Mouse (Mus musculus): Measurements from ENCODE around the gene Pard6a. TPM values are rescaled to one million over a fixed set of nuclear protein-coding genes. Genes with fewer than 3 reads are reported as not detected.

Gene Pard6a
- 15.9 and 18.0 TPM in 2 replicates for polyA plus RNA-seq (2014; fragmentation: Nextera tagmentation; extraction: Ambion mirVana)

DNA sequence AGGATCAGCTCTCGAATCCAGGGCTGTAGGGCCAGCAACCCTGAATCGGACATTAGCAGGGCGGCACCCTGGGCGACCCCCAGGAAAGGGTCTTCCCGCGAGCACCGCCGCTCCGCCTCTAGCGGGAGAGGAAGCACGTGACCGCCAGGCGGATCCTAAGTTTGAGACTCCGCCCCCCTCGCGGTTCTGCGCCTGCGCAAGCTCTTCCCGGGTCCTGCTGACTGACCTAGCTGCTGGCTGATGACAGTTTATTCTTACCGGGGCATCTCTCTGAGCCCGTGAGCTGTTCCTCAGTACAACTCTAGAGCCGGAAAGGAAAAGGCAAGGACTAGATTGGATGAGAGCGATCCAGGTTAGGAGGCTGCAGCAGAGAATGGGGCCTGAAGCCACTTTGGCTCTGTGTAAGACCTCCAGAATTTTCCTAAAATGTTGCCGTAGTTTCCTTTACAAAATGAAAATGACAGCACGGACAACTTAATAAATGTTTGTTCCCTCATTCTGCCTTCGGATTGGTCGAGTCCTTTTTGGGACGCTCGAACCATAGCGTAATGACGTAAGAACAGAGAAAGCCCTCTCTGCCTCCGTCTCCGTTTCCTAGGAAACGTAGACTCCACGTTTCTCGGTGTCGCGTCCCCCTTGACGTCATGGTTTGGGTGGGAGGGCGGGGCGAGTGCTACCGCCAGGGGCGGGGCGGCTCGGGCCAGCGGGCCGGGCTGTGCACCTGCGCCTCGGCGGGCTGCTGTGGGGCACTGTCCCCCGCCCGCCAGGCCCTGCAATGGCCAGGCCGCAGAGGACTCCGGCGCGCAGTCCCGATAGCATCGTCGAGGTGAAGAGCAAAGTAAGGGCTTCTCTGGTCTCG lies at the start of gene Pard6a, which contains the start of gene Acd:
TSS of gene Pard6a (plus strand) at position 183 of the 859 bp plus-strand sequence.
TSS of gene Acd (minus strand) at position 137 of the 859 bp plus-strand sequence.
- Histone ChIP-seq H3K4me2 (replicated peaks; ENCODE audit: low read depth, low read length) (peak within 1 kb of the TSS; percentile 84), H3K27me3 (ENCODE audit: control insufficient read depth, insufficient read depth, low read length) (no peaks in the 10 kb centered on the region), H3K4me1 (ENCODE audit: control insufficient read depth, insufficient read depth, low read length) (peaks cover 6% of the 10 kb centered on the region), H3K9ac (replicated peaks; ENCODE audit: low read depth, low read length) (peak within 1 kb of the TSS; percentile 49), H3K9me3 (ENCODE audit: control insufficient read depth, low read depth, low read length) (no peaks in the 10 kb centered on the region), H3K4me3 (ENCODE audit: low read depth, low read length) (peak within 1 kb of the TSS; percentile 67), H3K36me3 (ENCODE audit: control insufficient read depth, insufficient read depth, low read length) (peaks cover 27% of the 10 kb centered on the region), H3K27ac (ENCODE audit: low read length) (peak within 1 kb of the TSS; percentile 95)
- under 1% methylated on average over 60 of the region's 60 CpGs for WGBS
- peak; percentile 82 for ATAC-seq (ENCODE audit: insufficient number of reproducible peaks, insufficient read depth, low FRiP score, low read depth)

GRCm38 (mm10) chr8:105657641-105658040 lies 43.3 kb upstream of the Pard6a start:
- no peak for ATAC-seq (ENCODE audit: insufficient number of reproducible peaks, insufficient read depth, low FRiP score, low read depth)
- H3K36me3 ChIP-seq (ENCODE audit: control insufficient read depth, insufficient read depth, low read length): peaks cover 16% of the 10 kb centered on the region
- H3K9me3 ChIP-seq (ENCODE audit: control insufficient read depth, low read depth, low read length): no peaks in the 10 kb centered on the region
- H3K4me1 ChIP-seq (ENCODE audit: control insufficient read depth, insufficient read depth, low read length): no peaks in the 10 kb centered on the region
- no peaks in the 10 kb centered on the region for H3K27me3 ChIP-seq (ENCODE audit: control insufficient read depth, insufficient read depth, low read length)
- no peak overlapping the region for H3K4me3 ChIP-seq (ENCODE audit: low read depth, low read length)
- H3K27ac ChIP-seq (ENCODE audit: low read length): no peak overlapping the region
- H3K4me2 ChIP-seq (replicated peaks; ENCODE audit: low read depth, low read length): no peak overlapping the region
- no peak overlapping the region for H3K9ac ChIP-seq (replicated peaks; ENCODE audit: low read depth, low read length)

DNA sequence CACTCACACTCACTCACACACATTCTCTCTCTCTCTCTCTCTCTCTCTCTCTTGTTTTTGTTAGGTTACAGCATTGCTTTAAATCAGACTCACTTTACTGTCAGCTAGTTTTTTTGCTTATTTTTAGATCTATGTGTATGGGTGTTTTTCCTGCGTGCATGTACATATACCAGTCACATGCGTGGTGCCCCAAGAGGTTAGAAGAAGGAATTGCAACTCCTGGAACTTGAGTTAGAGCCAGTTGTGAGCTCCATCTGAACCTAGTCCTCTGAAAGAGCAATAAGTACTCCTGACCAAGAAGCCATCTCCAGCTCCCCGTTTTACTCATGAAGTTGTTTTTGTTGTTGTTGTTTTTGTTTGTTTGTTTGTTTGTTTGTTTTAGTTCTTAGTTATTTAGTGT lies 39.8 kb upstream of the Pard6a start:
- no peak for ATAC-seq (ENCODE audit: insufficient number of reproducible peaks, insufficient read depth, low FRiP score, low read depth)
- H3K9me3 ChIP-seq (ENCODE audit: control insufficient read depth, low read depth, low read length): no peaks in the 10 kb centered on the region
- no peak overlapping the region for H3K4me3 ChIP-seq (ENCODE audit: low read depth, low read length)
- H3K4me2 ChIP-seq (replicated peaks; ENCODE audit: low read depth, low read length): no peak overlapping the region
- H3K36me3 ChIP-seq (ENCODE audit: control insufficient read depth, insufficient read depth, low read length): peaks cover 25% of the 10 kb centered on the region
- no peaks in the 10 kb centered on the region for H3K27me3 ChIP-seq (ENCODE audit: control insufficient read depth, insufficient read depth, low read length)
- 77% methylated on average over 3 of the region's 3 CpGs for WGBS
- no peak overlapping the region for H3K27ac ChIP-seq (ENCODE audit: low read length)
- no peaks in the 10 kb centered on the region for H3K4me1 ChIP-seq (ENCODE audit: control insufficient read depth, insufficient read depth, low read length)
- no peak overlapping the region for H3K9ac ChIP-seq (replicated peaks; ENCODE audit: low read depth, low read length)

DNA sequence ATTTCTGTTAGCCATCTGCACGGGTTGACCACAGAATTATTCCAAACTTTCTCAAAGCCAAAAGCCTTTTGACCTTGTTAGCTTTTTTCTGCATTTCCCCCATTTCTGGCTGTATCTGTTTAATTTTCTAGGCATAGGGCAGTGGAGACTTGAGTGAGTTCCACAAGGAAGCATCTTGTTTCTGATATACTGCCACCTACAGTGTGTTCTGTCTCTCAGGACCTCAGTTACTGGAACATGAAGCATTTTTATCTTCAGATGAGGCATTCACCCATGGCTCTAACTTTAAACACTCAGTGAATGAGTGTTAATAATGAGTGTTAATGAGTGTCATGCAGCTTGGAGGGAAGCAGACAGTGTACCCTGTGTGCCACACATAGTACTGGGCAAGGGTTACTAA lies 23.1 kb upstream of the Pard6a start:
- 74% methylated on average over 1 of the region's 1 CpGs for WGBS
- H3K4me2 ChIP-seq (replicated peaks; ENCODE audit: low read depth, low read length): no peak overlapping the region
- no peaks in the 10 kb centered on the region for H3K4me1 ChIP-seq (ENCODE audit: control insufficient read depth, insufficient read depth, low read length)
- H3K27me3 ChIP-seq (ENCODE audit: control insufficient read depth, insufficient read depth, low read length): no peaks in the 10 kb centered on the region
- H3K36me3 ChIP-seq (ENCODE audit: control insufficient read depth, insufficient read depth, low read length): peaks cover 79% of the 10 kb centered on the region
- no peak overlapping the region for H3K9ac ChIP-seq (replicated peaks; ENCODE audit: low read depth, low read length)
- no peak for ATAC-seq (ENCODE audit: insufficient number of reproducible peaks, insufficient read depth, low FRiP score, low read depth)
- H3K9me3 ChIP-seq (ENCODE audit: control insufficient read depth, low read depth, low read length): no peaks in the 10 kb centered on the region
- no peak overlapping the region for H3K4me3 ChIP-seq (ENCODE audit: low read depth, low read length)
- H3K27ac ChIP-seq (ENCODE audit: low read length): no peak overlapping the region

- Histone ChIP-seq H3K4me2 (replicated peaks; ENCODE audit: low read depth, low read length) (no peak overlapping the region), H3K36me3 (ENCODE audit: control insufficient read depth, insufficient read depth, low read length) (peaks cover 38% of the 10 kb centered on the region), H3K9me3 (ENCODE audit: control insufficient read depth, low read depth, low read length) (no peaks in the 10 kb centered on the region), H3K9ac (replicated peaks; ENCODE audit: low read depth, low read length) (no peak overlapping the region), H3K4me1 (ENCODE audit: control insufficient read depth, insufficient read depth, low read length) (no peaks in the 10 kb centered on the region; the same call in 1 of the 2 replicates), H3K27ac (ENCODE audit: low read length) (no peak overlapping the region), H3K27me3 (ENCODE audit: control insufficient read depth, insufficient read depth, low read length) (no peaks in the 10 kb centered on the region), H3K4me3 (ENCODE audit: low read depth, low read length) (no peak overlapping the region)
- WGBS: 72% methylated on average over 7 of the region's 7 CpGs
- ATAC-seq (ENCODE audit: insufficient number of reproducible peaks, insufficient read depth, low FRiP score, low read depth): no peak
Measured at GRCm38 (mm10) chr8:105685325-105685724, 15.6 kb upstream of the Pard6a start.

GRCm38 (mm10) chr8:105685796-105686308 lies 15.1 kb upstream of the Pard6a start, which contains the start of gene Carmil2:
Gene Carmil2 (plus strand): TSS chr8:105686274.
- Histone ChIP-seq H3K27me3 (ENCODE audit: control insufficient read depth, insufficient read depth, low read length) (no peaks in the 10 kb centered on the region), H3K4me1 (ENCODE audit: control insufficient read depth, insufficient read depth, low read length) (no peaks in the 10 kb centered on the region; the same call in 1 of the 2 replicates), H3K4me3 (ENCODE audit: low read depth, low read length) (0 out of 2 replicates have a peak within 1 kb of the TSS, but pooled peaks have one; percentile 10), H3K27ac (ENCODE audit: low read length) (no peak within 1 kb of the TSS), H3K9ac (replicated peaks; ENCODE audit: low read depth, low read length) (no peak within 1 kb of the TSS; the same call in 1 of the 2 replicates), H3K9me3 (ENCODE audit: control insufficient read depth, low read depth, low read length) (no peaks in the 10 kb centered on the region), H3K4me2 (replicated peaks; ENCODE audit: low read depth, low read length) (peak within 1 kb of the TSS; percentile 38), H3K36me3 (ENCODE audit: control insufficient read depth, insufficient read depth, low read length) (peaks cover 34% of the 10 kb centered on the region)
- 8% methylated on average over 26 of the region's 26 CpGs for WGBS
- ATAC-seq (ENCODE audit: insufficient number of reproducible peaks, insufficient read depth, low FRiP score, low read depth): no peak

DNA sequence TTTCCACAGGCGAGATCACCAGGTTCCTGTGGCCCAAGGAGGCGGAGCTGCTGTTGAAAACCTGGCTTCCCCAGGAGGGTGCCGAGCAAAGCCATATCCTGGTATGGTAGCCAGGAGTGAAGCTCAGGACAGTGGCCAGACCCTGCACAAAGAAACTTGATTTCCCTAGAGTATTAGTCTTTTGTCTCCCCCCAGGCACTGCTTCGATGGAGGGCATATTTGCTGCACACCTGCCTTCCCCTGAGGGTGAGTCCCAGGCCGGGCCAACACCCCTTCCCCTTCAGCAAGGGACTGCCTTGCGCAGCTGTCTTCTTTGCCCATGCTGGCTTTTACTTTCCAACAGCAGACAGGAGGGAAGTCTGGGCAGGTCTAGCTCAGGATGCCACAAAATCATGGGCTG lies 14.4 kb upstream of the Pard6a start:
- 69% methylated on average over 6 of the region's 6 CpGs for WGBS
- no peak for ATAC-seq (ENCODE audit: insufficient number of reproducible peaks, insufficient read depth, low FRiP score, low read depth)
- no peaks in the 10 kb centered on the region; the same call in 1 of the 2 replicates for H3K4me1 ChIP-seq (ENCODE audit: control insufficient read depth, insufficient read depth, low read length)
- no peaks in the 10 kb centered on the region for H3K27me3 ChIP-seq (ENCODE audit: control insufficient read depth, insufficient read depth, low read length)
- H3K27ac ChIP-seq (ENCODE audit: low read length): no peak overlapping the region
- no peak overlapping the region for H3K9ac ChIP-seq (replicated peaks; ENCODE audit: low read depth, low read length)
- H3K36me3 ChIP-seq (ENCODE audit: control insufficient read depth, insufficient read depth, low read length): peaks cover 27% of the 10 kb centered on the region
- H3K9me3 ChIP-seq (ENCODE audit: control insufficient read depth, low read depth, low read length): no peaks in the 10 kb centered on the region
- no peak overlapping the region for H3K4me2 ChIP-seq (replicated peaks; ENCODE audit: low read depth, low read length)
- no peak overlapping the region for H3K4me3 ChIP-seq (ENCODE audit: low read depth, low read length)

- WGBS: 64% methylated on average over 8 of the region's 8 CpGs
Measured at GRCm38 (mm10) chr8:105687512-105687911, 13.4 kb upstream of the Pard6a start.

More at GRCm38 (mm10) chr8:105687512-105687911, 13.4 kb upstream of the Pard6a start:
- H3K9me3 ChIP-seq (ENCODE audit: control insufficient read depth, low read depth, low read length): no peaks in the 10 kb centered on the region
- ATAC-seq (ENCODE audit: insufficient number of reproducible peaks, insufficient read depth, low FRiP score, low read depth): no peak
- no peak overlapping the region for H3K27ac ChIP-seq (ENCODE audit: low read length)
- no peaks in the 10 kb centered on the region for H3K27me3 ChIP-seq (ENCODE audit: control insufficient read depth, insufficient read depth, low read length)
- no peaks in the 10 kb centered on the region; the same call in 1 of the 2 replicates for H3K4me1 ChIP-seq (ENCODE audit: control insufficient read depth, insufficient read depth, low read length)
- no peak overlapping the region for H3K4me3 ChIP-seq (ENCODE audit: low read depth, low read length)
- peaks cover 19% of the 10 kb centered on the region for H3K36me3 ChIP-seq (ENCODE audit: control insufficient read depth, insufficient read depth, low read length)
- no peak overlapping the region for H3K4me2 ChIP-seq (replicated peaks; ENCODE audit: low read depth, low read length)
- H3K9ac ChIP-seq (replicated peaks; ENCODE audit: low read depth, low read length): no peak overlapping the region

All from stomach, embryonic 14.5 days (tissue).